In genomic region chr4:154497423-154498175, GRCm38 (mm10) we compare ENCODE assay signal across 9 mouse cellular contexts.
DNase-seq lines count a peak whose midpoint lies in the region; ATAC-seq and TF ChIP-seq lines count a peak whose summit lies in the region.
"Had no signal": no experiment of that assay in that cellular context is flagged by ENCODE, and none has a peak within 500 bp of the region (broad histone marks: within the 10 kb centered on the region; RNA-seq: fewer than 3 reads in every experiment).

No protein-coding gene starts in this region.

- H3K27ac ChIP-seq in heart, embryonic 13.5 days (replicated peaks): peak overlapping the region; percentile 90
- H3K27ac ChIP-seq in ES-Bruce4 (ENCODE audit: insufficient read depth, low read length): peak overlapping the region; percentile 88
- peak overlapping the region; percentile 73 for H3K27ac ChIP-seq in kidney, embryonic 15.5 days

- TF ChIP-seq CTCF in ES-Bruce4 (IDR thresholded peaks at IDR 0.05; ENCODE audit: low read depth, low read length): no peak

- H3K9me3 ChIP-seq in heart, embryonic 13.5 days: no peaks in the 10 kb centered on the region
- no peaks in the 10 kb centered on the region for H3K9me3 ChIP-seq in ES-Bruce4 (replicated peaks; ENCODE audit: control insufficient read depth, insufficient read depth, low read length, poor library complexity, severe bottlenecking)
- H3K9me3 ChIP-seq in kidney, embryonic 15.5 days (replicated peaks): no peaks in the 10 kb centered on the region
- H3K9me3 ChIP-seq: midbrain, embryonic 10.5 days had no signal

- intact Hi-C loops in heart, postnatal 36 days (cut with DNase I): loop anchor here (5.0 kb wide), 1 partner anchor 45 kb away; no protein-coding TSS in a partner anchor

- no peak for DNase-seq in heart, postnatal 36 days
- DNase-seq in Muller cell, postnatal 12 days (ENCODE audit: inconsistent ontology term): no peak
- DNase-seq in adipocyte (ENCODE audit: low spot score): no peak

- no peak overlapping the region for H3K4me3 ChIP-seq in heart, embryonic 13.5 days
- H3K4me3 ChIP-seq in ES-Bruce4 (ENCODE audit: low read depth, low read length): no peak overlapping the region
- no peak overlapping the region for H3K4me3 ChIP-seq in kidney, embryonic 15.5 days (replicated peaks)
- H3K4me3 ChIP-seq: midbrain, embryonic 10.5 days had no signal

- no peak for TF ChIP-seq POLR2A in ES-Bruce4 (IDR thresholded peaks at IDR 0.05; ENCODE audit: insufficient read depth, low read length)

- peak; percentile 92 for TF ChIP-seq EP300 in ES-Bruce4 (IDR thresholded peaks at IDR 0.05; ENCODE audit: insufficient read depth, low read depth, low read length)

- H3K9ac ChIP-seq in heart, embryonic 13.5 days: peak overlapping the region; percentile 41
- H3K9ac ChIP-seq in ES-Bruce4 (ENCODE audit: low read depth, poor library complexity, severe bottlenecking): no peak overlapping the region
- no peak overlapping the region for H3K9ac ChIP-seq in kidney, embryonic 15.5 days

- no peak overlapping the region for H3K4me2 ChIP-seq in heart, embryonic 13.5 days
- no peak overlapping the region for H3K4me2 ChIP-seq in kidney, embryonic 15.5 days

- H3K27me3 ChIP-seq in heart, embryonic 13.5 days (replicated peaks): peaks cover 46% of the 10 kb centered on the region
- no peaks in the 10 kb centered on the region for H3K27me3 ChIP-seq in ES-Bruce4 (ENCODE audit: control insufficient read depth, insufficient read depth, low read length, poor library complexity, severe bottlenecking)
- H3K27me3 ChIP-seq in kidney, embryonic 15.5 days: peaks cover 81% of the 10 kb centered on the region

- 41% methylated on average over 4 of the region's 4 CpGs for WGBS in heart, embryonic 13.5 days
- WGBS in kidney, embryonic 15.5 days: 81% methylated on average over 4 of the region's 4 CpGs

- no peaks in the 10 kb centered on the region for H3K36me3 ChIP-seq in heart, embryonic 13.5 days
- no peaks in the 10 kb centered on the region for H3K36me3 ChIP-seq in ES-Bruce4 (ENCODE audit: control insufficient read depth, insufficient read depth, low read length, poor library complexity, severe bottlenecking)
- H3K36me3 ChIP-seq in kidney, embryonic 15.5 days: no peaks in the 10 kb centered on the region
- H3K36me3 ChIP-seq: midbrain, embryonic 10.5 days had no signal

- no peak for ATAC-seq in heart, embryonic 13.5 days (ENCODE audit: extremely low read depth, insufficient number of reproducible peaks, low FRiP score, low TSS enrichment)
- ATAC-seq in common myeloid progenitor, adult 5-6 weeks (replicated peaks; ENCODE audit: low read depth, poor library complexity, severe bottlenecking): peak; percentile 16; the same call in 1 of the 2 replicates
- ATAC-seq in kidney, embryonic 15.5 days (replicated peaks; ENCODE audit: low FRiP score): no peak
- ATAC-seq in megakaryocyte, adult 5-6 weeks (ENCODE audit: poor library complexity, severe bottlenecking): no peak

- peaks cover 96% of the 10 kb centered on the region for H3K4me1 ChIP-seq in heart, embryonic 13.5 days
- peaks cover 6% of the 10 kb centered on the region for H3K4me1 ChIP-seq in ES-Bruce4 (ENCODE audit: control insufficient read depth, insufficient read depth, low read length)
- H3K4me1 ChIP-seq in kidney, embryonic 15.5 days: peaks cover 73% of the 10 kb centered on the region
